ENCODE assay signal across 18 mouse cellular contexts in the genomic region with DNA sequence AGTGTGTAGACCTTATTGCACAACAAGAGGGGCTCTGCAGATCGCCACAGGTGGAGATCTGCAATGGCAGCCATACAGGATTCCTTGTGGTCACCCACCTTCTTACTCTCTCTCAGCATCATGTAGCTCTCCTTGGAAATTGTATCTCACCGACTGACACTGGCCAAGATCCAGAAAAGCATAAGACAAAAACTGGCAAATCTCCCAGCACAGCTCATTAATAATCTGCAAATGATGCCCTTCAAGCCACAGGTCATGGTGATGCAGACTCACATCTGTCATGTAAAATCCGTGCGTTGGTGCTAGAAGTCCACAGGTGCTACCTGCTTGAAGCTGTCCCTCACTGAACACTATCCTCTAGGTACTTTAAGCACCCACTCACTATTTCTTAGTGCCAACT.
DNase-seq lines count a peak whose midpoint lies in the region; ATAC-seq and TF ChIP-seq lines count a peak whose summit lies in the region.
"Had no signal": no experiment of that assay in that cellular context is flagged by ENCODE, and none has a peak within 500 bp of the region (broad histone marks: within the 10 kb centered on the region; RNA-seq: fewer than 3 reads in every experiment).

No protein-coding gene starts in this region.

- H3K36me3 ChIP-seq in heart, postnatal 0 days (replicated peaks; ENCODE audit: control insufficient read depth, insufficient read depth, low read length), result no peaks in the 10 kb centered on the region
- no peaks in the 10 kb centered on the region for H3K36me3 ChIP-seq in heart, embryonic 10.5 days
- H3K36me3 ChIP-seq: hindbrain, embryonic 13.5 days; limb, embryonic 10.5 days; liver, embryonic 13.5 days; neural tube, embryonic 12.5 days; stomach, embryonic 15.5 days had no signal

- peak; percentile 53 for DNase-seq in heart, postnatal 0 days (ENCODE audit: low spot score)
- no peak for DNase-seq in heart, embryonic 10.5 days (ENCODE audit: low spot score)
- peak; percentile 11 to 17 for DNase-seq in kidney, postnatal 36 days
- DNase-seq in kidney, postnatal 25 days, result no peak
- peak; percentile 10 for DNase-seq in Patski (ENCODE audit: low read depth, low spot score)
- DNase-seq in adrenal gland, postnatal 36 days, result peak; percentile 3 to 26
- DNase-seq in lung, postnatal 25 days (ENCODE audit: low spot score), result no peak
- DNase-seq: cerebellum, adult 11 months; cerebellum, postnatal 36 days; layer of hippocampus, postnatal 36 days; liver, embryonic 13.5 days; thymus, adult 2 months had no signal

- no peaks in the 10 kb centered on the region for H3K9me3 ChIP-seq in heart, postnatal 0 days (replicated peaks; ENCODE audit: control insufficient read depth, low read length)
- H3K9me3 ChIP-seq in heart, embryonic 10.5 days, result no peaks in the 10 kb centered on the region
- H3K9me3 ChIP-seq: hindbrain, embryonic 13.5 days; limb, embryonic 10.5 days; liver, embryonic 13.5 days; neural tube, embryonic 12.5 days; stomach, embryonic 15.5 days had no signal

- ATAC-seq in heart, postnatal 0 days (ENCODE audit: insufficient read depth, low read depth), result no peak; the same call in 1 of the 2 replicates
- ATAC-seq in Patski, result no peak
- ATAC-seq: intestine, embryonic 16.5 days had no signal

- 0 out of 2 replicates have a peak, but pooled peaks cover 8% of the 10 kb centered on the region for H3K4me1 ChIP-seq in heart, postnatal 0 days (ENCODE audit: control insufficient read depth, insufficient read depth)
- H3K4me1 ChIP-seq in heart, embryonic 10.5 days, result peaks cover 14% of the 10 kb centered on the region
- H3K4me1 ChIP-seq: liver, embryonic 13.5 days; megakaryocyte, embryonic 14.5 days; stomach, embryonic 15.5 days had no signal

- in situ Hi-C loops in Patski (cut with MboI; ENCODE audit: low pct_unique_long_range_greater_than_20kb), result no loop called here

- H3K27ac ChIP-seq in heart, postnatal 0 days (ENCODE audit: low read depth), result no peak overlapping the region
- no peak overlapping the region for H3K27ac ChIP-seq in heart, embryonic 10.5 days
- H3K27ac ChIP-seq: hindbrain, embryonic 13.5 days; limb, embryonic 10.5 days; liver, embryonic 13.5 days; neural tube, embryonic 12.5 days; stomach, embryonic 15.5 days had no signal

- 37% methylated on average over 4 of the region's 4 CpGs for WGBS in heart, postnatal 0 days
- WGBS in heart, embryonic 10.5 days, result 89% methylated on average over 4 of the region's 4 CpGs

- H3K4me2 ChIP-seq in heart, postnatal 0 days (ENCODE audit: low read depth, low read length), result no peak overlapping the region
- H3K4me2 ChIP-seq: hindbrain, embryonic 13.5 days; liver, embryonic 13.5 days; neural tube, embryonic 12.5 days; stomach, embryonic 15.5 days had no signal

- no peak overlapping the region for H3K9ac ChIP-seq in heart, postnatal 0 days (replicated peaks; ENCODE audit: low read depth, low read length)
- H3K9ac ChIP-seq: hindbrain, embryonic 13.5 days; liver, embryonic 13.5 days; neural tube, embryonic 12.5 days; stomach, embryonic 15.5 days had no signal

- CTCF ChIA-PET in Patski (lab: Charles Lee), result no interaction called here

- TF ChIP-seq CTCF in heart, postnatal 0 days (IDR thresholded peaks at IDR 0.05; ENCODE audit: low read depth), result no peak
- no peak for TF ChIP-seq CTCF in Patski (IDR thresholded peaks at IDR 0.05)

- no peak overlapping the region for H3K4me3 ChIP-seq in heart, postnatal 0 days (ENCODE audit: low read depth, low read length)
- no peak overlapping the region for H3K4me3 ChIP-seq in heart, embryonic 10.5 days
- H3K4me3 ChIP-seq: hindbrain, embryonic 13.5 days; limb, embryonic 10.5 days; liver, embryonic 13.5 days; megakaryocyte, embryonic 14.5 days; neural tube, embryonic 12.5 days; stomach, embryonic 15.5 days had no signal

- TF ChIP-seq EP300 in heart, postnatal 0 days (IDR thresholded peaks at IDR 0.05; ENCODE audit: low read depth), result no peak

- H3K27me3 ChIP-seq in heart, postnatal 0 days (ENCODE audit: control insufficient read depth, insufficient read depth, low read length), result no peaks in the 10 kb centered on the region
- no peaks in the 10 kb centered on the region for H3K27me3 ChIP-seq in heart, embryonic 10.5 days (ENCODE audit: insufficient read depth, poor library complexity, severe bottlenecking)
- H3K27me3 ChIP-seq in Patski, result no peaks in the 10 kb centered on the region
- H3K27me3 ChIP-seq: hindbrain, embryonic 13.5 days; liver, embryonic 13.5 days; megakaryocyte, embryonic 14.5 days; neural tube, embryonic 12.5 days; stomach, embryonic 15.5 days had no signal

- POLR2A ChIA-PET in Patski (lab: Charles Lee), result no interaction called here

Comparison
In these comparisons a context has a peak if more than half of its experiments do, and no peak if none do; other contexts are left out.
1. DNase-seq: peak in heart, postnatal 0 days (single experiment), kidney, postnatal 36 days (2 of 2), Patski (single experiment) and adrenal gland, postnatal 36 days (2 of 2); none in heart, embryonic 10.5 days (single experiment), kidney, postnatal 25 days (0 of 2) and lung, postnatal 25 days (single experiment).